1 mouse cellular context compared by ENCODE assay signal in the genomic region with DNA sequence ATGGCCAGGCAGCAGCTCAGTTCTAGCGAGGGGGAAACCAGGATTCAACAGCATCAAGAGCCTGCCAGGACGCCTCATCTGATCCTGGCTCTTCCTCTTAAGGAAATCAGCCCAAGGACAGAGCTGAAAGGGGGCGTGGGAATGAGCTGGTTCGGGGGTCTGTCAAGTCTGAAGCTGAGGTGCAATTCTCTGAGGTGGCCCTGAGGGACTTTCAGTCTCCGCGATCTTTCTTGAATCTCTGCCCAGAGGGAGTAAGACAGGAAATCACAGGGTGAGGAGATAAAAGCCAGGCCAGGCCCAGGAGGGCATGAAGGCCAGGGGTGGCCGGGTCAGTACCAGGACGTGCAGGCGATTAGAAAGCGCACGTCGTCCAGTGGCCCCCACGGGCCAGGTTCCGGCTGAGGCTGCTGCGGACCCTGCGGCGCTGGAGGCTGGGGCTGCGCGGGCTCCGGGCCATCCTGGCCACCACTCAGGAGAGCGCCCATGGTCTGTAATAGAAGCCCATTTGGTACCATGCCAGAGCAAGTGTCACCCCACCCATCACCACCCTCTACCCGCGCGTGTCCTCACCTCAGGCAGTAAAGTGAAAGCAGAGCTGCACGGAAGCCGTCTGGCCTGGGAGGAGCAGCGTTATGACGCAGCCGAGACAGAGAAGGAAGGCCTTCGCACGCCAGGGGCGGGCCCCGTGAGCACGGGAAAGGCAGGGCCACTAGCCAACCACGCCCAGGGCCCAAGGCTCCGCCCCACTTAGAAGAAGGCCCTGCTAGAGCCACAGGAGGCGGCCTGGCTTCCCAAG.
TF ChIP-seq lines count a peak whose summit lies in the region.

No protein-coding gene starts in this region.

TF ChIP-seq in C2C12, 6 proteins besides CTCF, POLR2A, EP300 and RAD21:
- TF ChIP-seq MAX (IDR thresholded peaks at IDR 0.05) (peak; percentile 84), MYOG (IDR thresholded peaks at IDR 0.05; ENCODE audit: control insufficient read depth, extremely low read depth, insufficient read length) (no peak), FOSL1 (IDR thresholded peaks at IDR 0.05; ENCODE audit: insufficient read depth, low read length, poor library complexity, severe bottlenecking) (no peak)
TF ChIP-seq in C2C12: peak in this region for 1.
